ENCODE assay signal across 23 mouse cellular contexts in the genomic region with DNA sequence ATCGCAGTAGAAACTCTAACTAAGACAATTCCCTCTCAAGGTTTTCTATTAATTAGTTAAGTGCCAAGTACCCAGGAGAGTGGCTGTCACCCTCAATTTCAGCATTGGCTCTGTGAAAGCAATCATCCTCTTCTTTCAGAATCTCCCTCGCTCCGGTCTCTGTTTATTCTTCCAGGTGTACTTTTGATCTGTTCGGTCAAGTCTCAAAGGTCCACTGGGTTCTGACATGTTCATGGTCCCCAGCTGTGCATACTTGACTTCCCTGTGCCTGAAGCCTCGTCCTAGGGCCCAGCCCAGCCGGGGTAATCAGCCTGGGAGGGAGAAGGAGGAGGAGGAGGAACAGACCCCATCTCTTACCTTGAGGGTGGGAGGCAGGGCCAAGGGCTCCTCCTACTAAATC. TPM values are rescaled to one million over a fixed set of nuclear protein-coding genes. Genes with fewer than 3 reads are reported as not detected.
DNase-seq lines count a peak whose midpoint lies in the region; ATAC-seq and TF ChIP-seq lines count a peak whose summit lies in the region.
"Had no signal": no experiment of that assay in that cellular context is flagged by ENCODE, and none has a peak within 500 bp of the region (broad histone marks: within the 10 kb centered on the region; RNA-seq: fewer than 3 reads in every experiment).

No protein-coding gene starts in this region.

- peak; percentile 70 for DNase-seq in kidney, adult 2 months
- DNase-seq in kidney, adult 18-20 months: no peak
- peak; percentile 83 for DNase-seq in liver, adult 2 months (ENCODE audit: extremely low read depth, low read depth, low spot score)
- no peak for DNase-seq in G1E (ENCODE audit: low spot score)
- DNase-seq: adrenal gland, adult 8-10 months; adrenal gland, postnatal 14 days; adrenal gland, postnatal 36 days; B cell, adult 2 months; cerebellum, adult 11-12 months; cerebellum, adult 2 months; cerebellum, adult 9-10 months; cerebellum, postnatal 10 days; cerebellum, postnatal 25 days; forebrain, postnatal 0 days had no signal

- no peak overlapping the region for H3K27ac ChIP-seq in kidney, adult 2 months (ENCODE audit: insufficient read depth, low read depth, low read length)
- H3K27ac ChIP-seq in liver, adult 2 months (replicated peaks; ENCODE audit: insufficient read depth, low read depth, low read length): no peak overlapping the region
- H3K27ac ChIP-seq in liver, embryonic 12.5 days: no peak overlapping the region
- H3K27ac ChIP-seq: embryonic facial prominence, embryonic 10.5 days; embryonic facial prominence, embryonic 12.5 days; forebrain, embryonic 13.5 days; forebrain, embryonic 15.5 days had no signal

- H3K4me2 ChIP-seq in liver, embryonic 12.5 days: no peak overlapping the region
- H3K4me2 ChIP-seq: embryonic facial prominence, embryonic 12.5 days; forebrain, embryonic 13.5 days; forebrain, embryonic 15.5 days had no signal

- no peaks in the 10 kb centered on the region for H3K9me3 ChIP-seq in liver, embryonic 12.5 days (replicated peaks)
- H3K9me3 ChIP-seq in G1E (replicated peaks): peaks cover 74% of the 10 kb centered on the region
- H3K9me3 ChIP-seq: forebrain, embryonic 13.5 days; forebrain, embryonic 15.5 days had no signal

- H3K36me3 ChIP-seq in kidney, adult 2 months (ENCODE audit: control insufficient read depth, insufficient read depth, low read length): no peaks in the 10 kb centered on the region
- no peaks in the 10 kb centered on the region for H3K36me3 ChIP-seq in liver, adult 2 months (ENCODE audit: control insufficient read depth, insufficient read depth, low read length)
- no peaks in the 10 kb centered on the region for H3K36me3 ChIP-seq in liver, embryonic 12.5 days
- no peaks in the 10 kb centered on the region for H3K36me3 ChIP-seq in G1E (replicated peaks)
- H3K36me3 ChIP-seq: embryonic facial prominence, embryonic 10.5 days; embryonic facial prominence, embryonic 12.5 days; forebrain, embryonic 15.5 days had no signal

- H3K4me3 ChIP-seq in kidney, adult 2 months (ENCODE audit: insufficient read depth, low read depth, low read length): no peak overlapping the region
- no peak overlapping the region for H3K4me3 ChIP-seq in liver, adult 2 months (ENCODE audit: insufficient read depth, low read depth, low read length)
- H3K4me3 ChIP-seq in liver, embryonic 12.5 days: no peak overlapping the region
- H3K4me3 ChIP-seq in G1E (ENCODE audit: low read depth, low read length): peak overlapping the region; percentile 17; the same call in 1 of the 2 replicates
- H3K4me3 ChIP-seq: embryonic facial prominence, embryonic 10.5 days; embryonic facial prominence, embryonic 12.5 days; forebrain, embryonic 13.5 days; forebrain, embryonic 15.5 days had no signal

- H3K27me3 ChIP-seq in kidney, adult 2 months (replicated peaks; ENCODE audit: control insufficient read depth, insufficient read depth, low read length): no peaks in the 10 kb centered on the region
- peaks cover 8% of the 10 kb centered on the region; the same call in 1 of the 2 replicates for H3K27me3 ChIP-seq in liver, adult 2 months (ENCODE audit: control insufficient read depth, insufficient read depth, low read length)
- H3K27me3 ChIP-seq in liver, embryonic 12.5 days (replicated peaks): peaks cover 72% of the 10 kb centered on the region
- H3K27me3 ChIP-seq in G1E (ENCODE audit: insufficient read depth, low read length): no peaks in the 10 kb centered on the region
- H3K27me3 ChIP-seq: CH12.LX had no signal

- no peak overlapping the region for H3K9ac ChIP-seq in liver, adult 2 months (ENCODE audit: low read depth, low read length)
- no peak overlapping the region for H3K9ac ChIP-seq in liver, embryonic 12.5 days
- H3K9ac ChIP-seq: embryonic facial prominence, embryonic 12.5 days; forebrain, embryonic 13.5 days; forebrain, embryonic 15.5 days; forebrain, postnatal 0 days had no signal

- ATAC-seq in liver, embryonic 12.5 days: no peak
- no peak for ATAC-seq in G1E (ENCODE audit: extremely low read depth, insufficient number of reproducible peaks, low FRiP score, poor library complexity, severe bottlenecking)
- ATAC-seq: CD4-positive, CD25-positive, alpha-beta regulatory T cell, adult 4 months; forebrain, embryonic 13.5 days; forebrain, embryonic 15.5 days; forebrain, postnatal 0 days had no signal

- WGBS in kidney, adult 2 months: 37% methylated on average over 6 of the region's 6 CpGs
- 36% methylated on average over 6 of the region's 6 CpGs for WGBS in liver, adult 2 months
- WGBS in liver, embryonic 12.5 days (ENCODE audit: insufficient replicate concordance): 64% methylated on average over 6 of the region's 6 CpGs

- no peaks in the 10 kb centered on the region; the same call in 1 of the 2 replicates for H3K4me1 ChIP-seq in kidney, adult 2 months (ENCODE audit: control insufficient read depth, insufficient read depth, low read length)
- peaks cover 7% of the 10 kb centered on the region for H3K4me1 ChIP-seq in liver, adult 2 months (ENCODE audit: control insufficient read depth, insufficient read depth, low read length)
- H3K4me1 ChIP-seq in liver, embryonic 12.5 days: peaks cover 14% of the 10 kb centered on the region; the same call in 1 of the 2 replicates
- H3K4me1 ChIP-seq in G1E (ENCODE audit: insufficient read depth, low read depth, low read length): no peaks in the 10 kb centered on the region

- TF ChIP-seq CTCF in kidney, adult 2 months (conservative IDR thresholded peaks at IDR 0.05; ENCODE audit: insufficient read depth, insufficient read length, low read depth, low read length): no peak
- no peak for TF ChIP-seq CTCF in liver, adult 2 months (IDR thresholded peaks at IDR 0.05; ENCODE audit: low read depth, low read length)
- TF ChIP-seq CTCF in G1E (IDR thresholded peaks at IDR 0.05; ENCODE audit: low read depth, low read length): no peak

- no peak for TF ChIP-seq POLR2A in kidney, adult 2 months (IDR thresholded peaks at IDR 0.05; ENCODE audit: low read depth, low read length)
- no peak for TF ChIP-seq POLR2A in liver, adult 2 months (IDR thresholded peaks at IDR 0.05; ENCODE audit: extremely low read depth, insufficient read depth, low read length)

- H3K79me2 ChIP-seq in liver, adult 2 months (ENCODE audit: control insufficient read depth, insufficient read depth, low read length): no peaks in the 10 kb centered on the region

RNA-seq across cellular contexts. Expression of gene Gbx2, which starts 11.8 kb away (rescaled TPM):
- not detected in 2 replicates for polyA plus RNA-seq in kidney, adult 2 months (2012; rRNA removed)
- not detected in 2 replicates for total RNA-seq in liver, adult 2 months (2014; rRNA removed)
- polyA plus RNA-seq in liver, adult 2 months (2012; rRNA removed): not detected in 2 replicates
- 1.7 and 2.0 TPM in 2 replicates for polyA plus RNA-seq in liver, embryonic 12.5 days (2016; fragmentation: Nextera tagmentation; extraction: Ambion mirVana)
- total RNA-seq in G1E (2014; fragmentation: Nextera tagmentation): not detected in 2 replicates
- total RNA-seq in G1E (2017): 0.27 TPM in 1 of 2 replicates, not detected in the other
- not detected in 2 replicates for polyA plus RNA-seq in G1E (2012)
- total RNA-seq: adrenal gland, adult 18-20 months; adrenal gland, adult 8-10 months; adrenal gland, postnatal 14 days; adrenal gland, postnatal 36 days; CH12.LX; MEL had no signal
- polyA plus RNA-seq: CD4-positive, CD25-positive, alpha-beta regulatory T cell, adult 4 months had no signal

Comparison
In these comparisons a context has a peak if more than half of its experiments do, and no peak if none do; other contexts are left out.
1. DNase-seq: peak in kidney, adult 2 months (single experiment) and liver, adult 2 months (single experiment); none in kidney, adult 18-20 months (single experiment) and G1E (single experiment).